Mouse (Mus musculus) stomach, postnatal 0 days (tissue): ENCODE measurements around the gene Foxe1.

Experiments
- CTCF ChIP-seq: IDR thresholded peaks from 2 replicates; pipeline ENCODE4 v1.5.1; 2016; ENCODE audit warnings: antibody characterized with exemption, low read depth, mild to moderate bottlenecking, moderate library complexity
- EP300 ChIP-seq: optimal IDR thresholded peaks from 2 replicates; pipeline ENCODE3; 2016; ENCODE audit warnings: antibody characterized with exemption

DNA sequence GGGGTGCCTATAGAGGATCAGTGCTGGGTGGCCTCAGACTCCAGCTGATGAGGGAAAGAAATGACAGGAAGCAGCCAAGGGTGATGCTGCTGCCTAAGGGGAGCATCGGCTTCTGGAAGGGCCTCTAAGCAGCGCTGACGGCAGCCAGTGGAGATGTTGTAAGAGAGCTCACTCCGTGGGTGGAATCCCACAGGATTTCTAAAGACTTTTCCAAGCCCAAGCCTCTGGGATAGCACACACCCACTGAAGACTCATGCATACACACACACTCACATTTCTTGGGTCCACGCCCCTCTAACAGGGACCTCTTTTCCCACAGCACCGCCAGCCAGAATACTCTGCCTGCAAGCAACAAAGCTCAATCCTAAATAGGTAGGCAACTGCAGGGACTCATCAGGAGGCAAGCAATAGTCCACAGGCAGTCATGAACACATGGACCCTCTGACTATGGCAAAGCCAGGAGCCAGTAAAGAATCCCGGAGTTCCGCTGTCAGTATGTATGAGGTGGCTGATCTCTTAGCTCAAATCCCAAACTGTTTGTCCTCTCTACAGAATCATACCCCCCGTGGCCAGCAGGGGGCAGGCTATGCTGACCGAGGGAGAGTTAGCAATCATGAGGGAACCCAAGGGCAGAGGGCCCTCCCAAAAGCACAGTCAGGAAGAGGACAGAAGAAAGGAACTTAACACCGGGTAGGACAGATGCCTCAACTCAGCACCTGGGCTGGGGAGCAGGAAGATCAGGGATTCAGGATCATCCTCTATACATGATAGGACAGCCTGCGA lies 13.1 kb downstream of the Foxe1 start:
- TF ChIP-seq CTCF: peak; percentile 84
- no peak for TF ChIP-seq EP300
